Mouse (Mus musculus): ENCODE results near the gene Oas1e. TPM values are rescaled to one million over a fixed set of nuclear protein-coding genes. Genes with fewer than 3 reads are reported as not detected.

Oas1e gene
- not detected for polyA plus RNA-seq (2014; fragmentation: Illumina TruSeq; extraction: RNeasy Lipid Tissue Mini Kit (QIAGEN cat#74804); ENCODE audit: low read depth, low replicate concordance)

DNA sequence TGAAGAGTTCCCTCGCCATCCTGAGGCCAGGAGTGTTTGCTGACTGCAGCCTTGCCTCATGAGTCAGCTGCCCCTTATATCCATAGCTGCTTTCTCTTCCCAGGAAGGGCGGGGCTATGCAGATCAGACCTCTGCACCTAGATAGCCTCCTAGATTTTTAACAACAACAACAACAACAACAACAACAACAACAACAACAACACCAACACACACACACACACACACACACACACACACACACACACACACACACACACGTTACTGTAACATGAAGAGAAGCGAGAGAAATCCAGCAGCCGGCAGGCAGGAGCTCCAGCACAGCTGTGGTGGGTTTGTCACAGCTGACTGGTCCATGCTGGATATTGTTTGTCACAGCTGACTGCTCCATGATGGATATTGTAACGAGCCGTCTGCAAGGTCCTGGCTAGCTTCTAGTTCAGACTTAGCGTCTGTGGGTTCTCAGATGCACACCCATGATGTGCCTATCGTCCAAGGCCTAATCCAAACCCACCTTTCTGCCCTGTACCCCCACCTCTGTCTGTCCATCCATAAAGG, at the start of gene Oas1e:
TSS of gene Oas1e (minus strand) at position 51 of the 555 bp plus-strand sequence.

DNA sequence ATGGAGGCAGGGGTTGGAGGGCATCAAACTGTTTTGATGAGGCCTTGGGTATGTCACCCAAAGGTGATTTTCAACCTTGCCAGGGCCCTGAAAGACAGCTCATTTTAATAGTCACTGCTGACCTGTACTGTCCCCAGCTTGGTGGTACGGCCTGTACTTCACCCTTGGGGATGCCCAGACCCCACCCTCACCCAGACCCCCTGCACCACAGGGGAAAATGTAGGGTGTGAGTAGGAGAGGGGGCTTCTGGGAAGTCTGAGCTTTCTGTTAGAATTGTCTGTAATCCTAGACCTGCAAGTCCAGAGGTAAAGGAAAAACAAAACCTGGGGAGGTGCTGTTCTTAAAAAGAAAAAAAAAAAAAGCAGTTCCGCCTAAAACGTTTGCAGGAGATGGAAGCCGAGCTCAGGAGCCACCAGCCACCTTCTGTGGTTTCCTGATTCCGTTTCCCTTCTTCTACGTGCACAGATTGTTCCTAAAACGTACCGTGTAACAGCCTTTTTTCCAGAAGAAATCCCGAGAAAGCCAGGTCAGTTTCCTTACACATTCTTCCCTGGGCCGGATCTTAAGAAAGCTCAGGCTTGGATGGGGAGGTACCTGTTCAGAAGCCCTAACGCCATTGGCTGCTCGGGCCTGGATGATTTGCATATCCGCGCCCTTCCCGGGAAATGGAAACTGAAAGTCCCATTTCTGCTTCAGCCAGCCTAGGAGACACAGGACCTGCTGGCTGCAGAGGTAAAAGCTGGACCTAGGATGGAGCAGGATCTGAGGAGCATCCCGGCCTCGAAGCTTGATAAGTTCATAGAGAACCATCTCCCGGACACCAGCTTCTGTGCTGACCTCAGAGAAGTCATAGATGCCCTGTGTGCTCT, 16.9 kb upstream of the Oas1e start, which contains the start of gene Oas1c:
TSS of gene Oas1c (minus strand) at position 564 of the 869 bp plus-strand sequence.

DNA sequence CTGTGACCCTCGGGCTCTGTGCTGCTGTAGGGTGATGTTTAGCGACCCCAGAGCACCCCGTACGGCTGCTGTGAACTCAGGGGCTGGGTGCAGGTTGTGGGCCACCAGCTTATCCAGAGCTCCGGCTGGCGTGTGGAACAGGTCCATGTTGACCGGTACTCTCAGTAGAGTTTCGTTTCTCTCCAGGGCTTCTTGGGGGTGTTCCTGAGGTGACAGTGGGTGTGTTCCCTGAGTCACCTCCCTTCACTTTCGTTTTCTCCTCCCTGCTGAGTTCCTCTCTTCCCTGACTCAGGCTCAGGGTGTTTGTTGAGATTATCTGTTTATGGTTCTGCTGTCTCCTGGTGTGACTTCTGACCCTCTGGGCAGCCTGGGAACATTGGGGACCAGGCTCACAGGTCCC, 17.9 kb downstream of the Oas1e start, which contains the start of gene Oas3:
TSS of gene Oas3 (minus strand) at position 184 of the 400 bp plus-strand sequence.

DNA sequence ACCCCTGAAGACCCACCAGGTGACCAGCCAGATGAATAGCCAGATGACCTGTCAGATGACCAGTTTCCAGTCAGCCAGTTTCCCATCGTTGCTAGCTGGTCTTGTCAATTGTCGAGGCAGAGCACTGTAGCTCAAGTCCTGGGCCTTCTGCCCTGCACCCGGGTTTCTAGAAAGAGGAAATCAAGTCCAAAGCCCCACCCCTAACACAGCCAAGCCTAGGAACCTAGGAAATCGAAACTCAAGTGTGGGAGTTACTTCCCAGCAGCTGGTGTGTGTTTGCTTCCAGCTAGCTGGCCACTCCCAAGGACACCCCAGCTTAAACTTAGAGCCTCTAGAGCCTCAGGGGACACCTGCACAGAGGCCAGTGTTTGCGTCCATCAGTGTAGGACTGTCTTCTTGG, 45.6 kb downstream of the Oas1e start, which contains the start of gene Oas2:
TSS of gene Oas2 (minus strand) at position 166 of the 400 bp plus-strand sequence.

Other genes with a start within 250 kb of the Oas1e start
- 4.7 TPM for gene Tpcn1, start 206.9 kb downstream of the Oas1e start, polyA plus RNA-seq (2014; fragmentation: Illumina TruSeq; extraction: RNeasy Lipid Tissue Mini Kit (QIAGEN cat#74804); ENCODE audit: low read depth, low replicate concordance)
- not detected for gene Iqcd, start 206.5 kb downstream of the Oas1e start, polyA plus RNA-seq (2014; fragmentation: Illumina TruSeq; extraction: RNeasy Lipid Tissue Mini Kit (QIAGEN cat#74804); ENCODE audit: low read depth, low replicate concordance)
- gene Rita1, start 182.9 kb downstream of the Oas1e start, polyA plus RNA-seq (2014; fragmentation: Illumina TruSeq; extraction: RNeasy Lipid Tissue Mini Kit (QIAGEN cat#74804); ENCODE audit: low read depth, low replicate concordance): 0.64 TPM
- 0.61 TPM for gene Ddx54, start 182.8 kb downstream of the Oas1e start, polyA plus RNA-seq (2014; fragmentation: Illumina TruSeq; extraction: RNeasy Lipid Tissue Mini Kit (QIAGEN cat#74804); ENCODE audit: low read depth, low replicate concordance)
- not detected for gene Cfap73, start 161.3 kb downstream of the Oas1e start, polyA plus RNA-seq (2014; fragmentation: Illumina TruSeq; extraction: RNeasy Lipid Tissue Mini Kit (QIAGEN cat#74804); ENCODE audit: low read depth, low replicate concordance)
- gene Rasal1, start 146.7 kb downstream of the Oas1e start, polyA plus RNA-seq (2014; fragmentation: Illumina TruSeq; extraction: RNeasy Lipid Tissue Mini Kit (QIAGEN cat#74804); ENCODE audit: low read depth, low replicate concordance): not detected
- not detected for gene Dtx1, start 83.6 kb downstream of the Oas1e start, polyA plus RNA-seq (2014; fragmentation: Illumina TruSeq; extraction: RNeasy Lipid Tissue Mini Kit (QIAGEN cat#74804); ENCODE audit: low read depth, low replicate concordance)
- gene Oas2, start 45.7 kb downstream of the Oas1e start, polyA plus RNA-seq (2014; fragmentation: Illumina TruSeq; extraction: RNeasy Lipid Tissue Mini Kit (QIAGEN cat#74804); ENCODE audit: low read depth, low replicate concordance): 1.4 TPM
- 0.29 TPM for gene Oas3, start 17.9 kb downstream of the Oas1e start, polyA plus RNA-seq (2014; fragmentation: Illumina TruSeq; extraction: RNeasy Lipid Tissue Mini Kit (QIAGEN cat#74804); ENCODE audit: low read depth, low replicate concordance)
- not detected for gene Oas1c, start 17.0 kb upstream of the Oas1e start, polyA plus RNA-seq (2014; fragmentation: Illumina TruSeq; extraction: RNeasy Lipid Tissue Mini Kit (QIAGEN cat#74804); ENCODE audit: low read depth, low replicate concordance)
- not detected for gene Oas1f, start 51.8 kb upstream of the Oas1e start, polyA plus RNA-seq (2014; fragmentation: Illumina TruSeq; extraction: RNeasy Lipid Tissue Mini Kit (QIAGEN cat#74804); ENCODE audit: low read depth, low replicate concordance)
- gene Oas1h, start 65.9 kb upstream of the Oas1e start, polyA plus RNA-seq (2014; fragmentation: Illumina TruSeq; extraction: RNeasy Lipid Tissue Mini Kit (QIAGEN cat#74804); ENCODE audit: low read depth, low replicate concordance): not detected
- gene Oas1g, start 92.1 kb upstream of the Oas1e start, polyA plus RNA-seq (2014; fragmentation: Illumina TruSeq; extraction: RNeasy Lipid Tissue Mini Kit (QIAGEN cat#74804); ENCODE audit: low read depth, low replicate concordance): 1.4 TPM
- gene Oas1a, start 112.0 kb upstream of the Oas1e start, polyA plus RNA-seq (2014; fragmentation: Illumina TruSeq; extraction: RNeasy Lipid Tissue Mini Kit (QIAGEN cat#74804); ENCODE audit: low read depth, low replicate concordance): 1.0 TPM
- not detected for gene Oas1d, start 119.0 kb upstream of the Oas1e start, polyA plus RNA-seq (2014; fragmentation: Illumina TruSeq; extraction: RNeasy Lipid Tissue Mini Kit (QIAGEN cat#74804); ENCODE audit: low read depth, low replicate concordance)
- gene Rph3a, start 214.6 kb upstream of the Oas1e start, polyA plus RNA-seq (2014; fragmentation: Illumina TruSeq; extraction: RNeasy Lipid Tissue Mini Kit (QIAGEN cat#74804); ENCODE audit: low read depth, low replicate concordance): not detected